8 mouse cellular contexts compared by ENCODE assay signal in the genomic region with DNA sequence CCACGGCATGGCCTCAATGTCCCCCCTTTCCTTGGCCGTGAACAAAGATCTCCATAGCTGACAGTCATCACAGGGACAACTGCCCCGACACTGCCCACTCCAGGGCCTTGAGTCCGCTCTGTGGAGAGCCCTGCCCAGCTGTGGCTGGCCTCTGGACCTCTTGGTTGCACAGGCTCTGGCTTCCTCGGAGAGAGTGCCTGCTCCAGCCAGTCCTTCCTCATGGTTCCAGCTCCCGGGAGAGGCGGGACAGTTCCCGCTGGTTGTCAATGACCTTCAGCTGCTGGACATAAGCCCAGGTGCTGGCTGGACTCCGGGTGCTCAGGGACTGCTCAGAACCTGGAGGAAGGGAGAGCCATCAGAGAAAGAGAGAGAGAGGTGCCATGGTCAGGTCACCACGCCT. TPM values are rescaled to one million over a fixed set of nuclear protein-coding genes. Genes with fewer than 3 reads are reported as not detected.
DNase-seq lines count a peak whose midpoint lies in the region; ATAC-seq and TF ChIP-seq lines count a peak whose summit lies in the region.

No protein-coding gene starts in this region.

- no peaks in the 10 kb centered on the region for H3K27me3 ChIP-seq in kidney, embryonic 14.5 days (ENCODE audit: control insufficient read depth, insufficient read depth, low read length)
- no peaks in the 10 kb centered on the region for H3K27me3 ChIP-seq in MEL (ENCODE audit: control insufficient read depth in 1 of 2, insufficient read depth in 2 of 2, low read length in 2 of 2)
- H3K27me3 ChIP-seq in intestine, embryonic 16.5 days (replicated peaks; ENCODE audit: control insufficient read depth, insufficient read depth, low read length): no peaks in the 10 kb centered on the region
- no peaks in the 10 kb centered on the region for H3K27me3 ChIP-seq in testis, adult 2 months (ENCODE audit: control insufficient read depth, insufficient read depth, low read length)
- H3K27me3 ChIP-seq in midbrain, embryonic 14.5 days (ENCODE audit: control insufficient read depth, insufficient read depth, low read length): no peaks in the 10 kb centered on the region

- no peak overlapping the region for H3K9ac ChIP-seq in kidney, embryonic 14.5 days (ENCODE audit: low read depth, low read length)
- peak overlapping the region; percentile 71 for H3K9ac ChIP-seq in MEL (ENCODE audit: control insufficient read depth, low read depth, low read length, poor library complexity, severe bottlenecking)
- no peak overlapping the region for H3K9ac ChIP-seq in intestine, embryonic 16.5 days (ENCODE audit: low read depth, low read length)
- H3K9ac ChIP-seq in midbrain, embryonic 14.5 days (replicated peaks; ENCODE audit: low read length): no peak overlapping the region

- peak; percentile 91 for DNase-seq in kidney, adult 11 months
- no peak for DNase-seq in MEL (ENCODE audit: low read depth, low spot score)
- peak; percentile 69 to 77 for DNase-seq in gastrocnemius, adult 8-10 months (ENCODE audit: low spot score in 2 of 2)
- DNase-seq in midbrain, embryonic 14.5 days: no peak
- no peak for DNase-seq in right cerebral cortex, adult 2 months (ENCODE audit: low spot score in 2 of 2)

- no peak for TF ChIP-seq RAD21 in MEL (IDR thresholded peaks at IDR 0.05; ENCODE audit: low read depth, low read length)

- no peak overlapping the region for H3K27ac ChIP-seq in kidney, embryonic 14.5 days (ENCODE audit: low read depth, low read length)
- H3K27ac ChIP-seq in MEL (ENCODE audit: control insufficient read depth, low read depth, low read length): peak overlapping the region; percentile 82
- H3K27ac ChIP-seq in intestine, embryonic 16.5 days (ENCODE audit: low read length): peak overlapping the region; percentile 45
- peak overlapping the region; percentile 56 for H3K27ac ChIP-seq in testis, adult 2 months (ENCODE audit: control insufficient read depth, insufficient read depth, low read depth, low read length)
- no peak overlapping the region for H3K27ac ChIP-seq in midbrain, embryonic 14.5 days (replicated peaks; ENCODE audit: low read depth, low read length)

- peaks cover 15% of the 10 kb centered on the region; the same call in 1 of the 2 replicates for H3K36me3 ChIP-seq in kidney, embryonic 14.5 days (ENCODE audit: control insufficient read depth, insufficient read depth, low read length)
- peaks cover 0 to 34% of the 10 kb centered on the region in 2 experiments; a peak in 2 of 4 replicates for H3K36me3 ChIP-seq in MEL (ENCODE audit: control insufficient read depth in 1 of 2, insufficient read depth in 2 of 2, low read length in 2 of 2)
- no peaks in the 10 kb centered on the region for H3K36me3 ChIP-seq in intestine, embryonic 16.5 days (ENCODE audit: control insufficient read depth, insufficient read depth, low read length)
- no peaks in the 10 kb centered on the region for H3K36me3 ChIP-seq in testis, adult 2 months (ENCODE audit: control insufficient read depth, insufficient read depth, low read length)
- H3K36me3 ChIP-seq in midbrain, embryonic 14.5 days (ENCODE audit: control insufficient read depth, insufficient read depth, low read length): no peaks in the 10 kb centered on the region

- no peak overlapping the region for H3K4me3 ChIP-seq in kidney, embryonic 14.5 days (ENCODE audit: low read length)
- H3K4me3 ChIP-seq in MEL (ENCODE audit: control insufficient read depth in 1 of 2, insufficient read depth in 1 of 2, low read depth in 2 of 2, low read length in 2 of 2): peak overlapping the region; percentile 21 to 46
- no peak overlapping the region for H3K4me3 ChIP-seq in intestine, embryonic 16.5 days (ENCODE audit: low read length)
- H3K4me3 ChIP-seq in testis, adult 2 months (ENCODE audit: control insufficient read depth, low read depth, low read length): no peak overlapping the region
- no peak overlapping the region for H3K4me3 ChIP-seq in midbrain, embryonic 14.5 days (replicated peaks; ENCODE audit: low read depth, low read length)

- no peak for ATAC-seq in kidney, embryonic 14.5 days (ENCODE audit: low FRiP score, low TSS enrichment)
- ATAC-seq in intestine, embryonic 16.5 days: no peak
- ATAC-seq in midbrain, embryonic 14.5 days (ENCODE audit: low FRiP score, low TSS enrichment): no peak

- TF ChIP-seq POLR2A in MEL (IDR thresholded peaks at IDR 0.05; ENCODE audit: control insufficient read depth in 1 of 2, insufficient read depth in 1 of 2, low read depth in 1 of 2, low read length in 2 of 2, poor library complexity in 1 of 2): peak; percentile 29 to 50; a peak in 2 of 4 replicates
- no peak; the same call in 1 of the 2 replicates for TF ChIP-seq POLR2A in testis, adult 2 months (IDR thresholded peaks at IDR 0.05; ENCODE audit: control insufficient read depth, low read depth, low read length)

- 0 out of 2 replicates have a peak, but pooled peaks cover 5% of the 10 kb centered on the region for H3K4me1 ChIP-seq in kidney, embryonic 14.5 days (ENCODE audit: control insufficient read depth, insufficient read depth, low read length)
- peaks cover 9 to 56% of the 10 kb centered on the region in 2 experiments for H3K4me1 ChIP-seq in MEL (ENCODE audit: control insufficient read depth in 1 of 2, insufficient read depth in 2 of 2, low read length in 2 of 2)
- peaks cover 5% of the 10 kb centered on the region; the same call in 1 of the 2 replicates for H3K4me1 ChIP-seq in intestine, embryonic 16.5 days (ENCODE audit: control insufficient read depth, insufficient read depth, low read length)
- H3K4me1 ChIP-seq in testis, adult 2 months (ENCODE audit: control insufficient read depth, insufficient read depth, low read length): peaks cover 11% of the 10 kb centered on the region
- peaks cover 14% of the 10 kb centered on the region for H3K4me1 ChIP-seq in midbrain, embryonic 14.5 days (ENCODE audit: control insufficient read depth, insufficient read depth, low read length)

- H3K79me2 ChIP-seq in MEL (ENCODE audit: control insufficient read depth, insufficient read depth, low read length, poor library complexity): no peaks in the 10 kb centered on the region; the same call in 1 of the 2 replicates

- no peak overlapping the region for H3K4me2 ChIP-seq in kidney, embryonic 14.5 days (replicated peaks; ENCODE audit: low read depth, low read length)
- no peak overlapping the region for H3K4me2 ChIP-seq in intestine, embryonic 16.5 days (ENCODE audit: low read depth, low read length)
- no peak overlapping the region for H3K4me2 ChIP-seq in midbrain, embryonic 14.5 days (ENCODE audit: low read length)

- no peak for TF ChIP-seq CTCF in MEL (IDR thresholded peaks at IDR 0.05 in 2 of 3, conservative IDR thresholded peaks at IDR 0.05 in 1 of 3; ENCODE audit: control insufficient read depth in 1 of 3, insufficient read depth in 1 of 3, low read depth in 2 of 3, low read length in 3 of 3, poor library complexity in 1 of 3, severe bottlenecking in 1 of 3)
- no peak for TF ChIP-seq CTCF in testis, adult 2 months (IDR thresholded peaks at IDR 0.05; ENCODE audit: control insufficient read depth, insufficient read depth, insufficient replicate concordance, low read depth, low read length)

- 57% methylated on average over 10 of the region's 10 CpGs for WGBS in kidney, embryonic 14.5 days
- WGBS in intestine, embryonic 16.5 days: 63% methylated on average over 10 of the region's 10 CpGs
- 71% methylated on average over 10 of the region's 10 CpGs for WGBS in midbrain, embryonic 14.5 days

- no peak for TF ChIP-seq EP300 in MEL (IDR thresholded peaks at IDR 0.05; ENCODE audit: low read depth in 1 of 2, low read length in 2 of 2)

- no peaks in the 10 kb centered on the region for H3K9me3 ChIP-seq in kidney, embryonic 14.5 days (ENCODE audit: control insufficient read depth, low read length)
- no peaks in the 10 kb centered on the region for H3K9me3 ChIP-seq in MEL (replicated peaks; ENCODE audit: insufficient read depth, low read length)
- H3K9me3 ChIP-seq in intestine, embryonic 16.5 days (ENCODE audit: control insufficient read depth, low read length): no peaks in the 10 kb centered on the region
- H3K9me3 ChIP-seq in midbrain, embryonic 14.5 days (ENCODE audit: control insufficient read depth, low read length): no peaks in the 10 kb centered on the region

RNA-seq across cellular contexts. Expression of a gene that starts 14.2 kb away (rescaled TPM):
- polyA plus RNA-seq in kidney, embryonic 14.5 days (2014; fragmentation: Nextera tagmentation; extraction: Ambion mirVana): 0.20 and 0.34 TPM in 2 replicates
- total RNA-seq in MEL (2012; rRNA removed): 0.07 and 0.08 TPM in 2 replicates
- under 1 TPM in 1 of 2 experiments, not detected in 1; 0.10 TPM for polyA plus RNA-seq in MEL (2012; ENCODE audit: insufficient read depth in 1 of 2, insufficient read length in 2 of 2, low read depth in 1 of 2, low replicate concordance in 2 of 2, missing spikeins in 1 of 2)
- total RNA-seq in gastrocnemius, adult 8-10 months (2022): under 1 TPM; 0.19 to 0.49 (median 0.31) TPM
- polyA plus RNA-seq in intestine, embryonic 16.5 days (2015; fragmentation: Nextera tagmentation; extraction: Ambion mirVana): 0.09 and 0.22 TPM in 2 replicates
- 0.89 and 1.1 TPM in 2 replicates for polyA plus RNA-seq in testis, adult 2 months (2012; rRNA removed)
- polyA plus RNA-seq in midbrain, embryonic 14.5 days (2014; fragmentation: Nextera tagmentation; extraction: Ambion mirVana): 0.14 TPM in 1 of 2 replicates, not detected in the other

RNA-seq across cellular contexts. Expression of a gene that starts 22.4 kb away (rescaled TPM):
- polyA plus RNA-seq in kidney, embryonic 14.5 days (2014; fragmentation: Nextera tagmentation; extraction: Ambion mirVana): 11.9 and 15.7 TPM in 2 replicates
- total RNA-seq in MEL (2012; rRNA removed): 4.0 and 7.4 TPM in 2 replicates
- polyA plus RNA-seq in MEL (2012; ENCODE audit: insufficient read depth in 1 of 2, insufficient read length in 2 of 2, low read depth in 1 of 2, low replicate concordance in 2 of 2, missing spikeins in 1 of 2): 1 to 10 TPM in 1 of 2 experiments, not detected in 1; 6.6 TPM
- total RNA-seq in gastrocnemius, adult 8-10 months (2022): 1 to 10 TPM; 5.1 to 6.3 (median 5.5) TPM
- polyA plus RNA-seq in intestine, embryonic 16.5 days (2015; fragmentation: Nextera tagmentation; extraction: Ambion mirVana): 7.9 and 8.5 TPM in 2 replicates
- polyA plus RNA-seq in testis, adult 2 months (2012; rRNA removed): 16.1 and 16.3 TPM in 2 replicates
- polyA plus RNA-seq in midbrain, embryonic 14.5 days (2014; fragmentation: Nextera tagmentation; extraction: Ambion mirVana): 7.2 and 8.8 TPM in 2 replicates

RNA-seq across cellular contexts. Expression of a gene that starts 33.0 kb away (rescaled TPM):
- 34.4 and 36.1 TPM in 2 replicates for polyA plus RNA-seq in kidney, embryonic 14.5 days (2014; fragmentation: Nextera tagmentation; extraction: Ambion mirVana)
- 116 and 136 TPM in 2 replicates for total RNA-seq in MEL (2012; rRNA removed)
- polyA plus RNA-seq in MEL (2012; ENCODE audit: insufficient read depth in 1 of 2, insufficient read length in 2 of 2, low read depth in 1 of 2, low replicate concordance in 2 of 2, missing spikeins in 1 of 2): 100 to 1,000 TPM in 1 of 2 experiments, not detected in 1; 299 TPM
- 10 to 100 TPM; 40.0 to 52.7 (median 47.3) TPM for total RNA-seq in gastrocnemius, adult 8-10 months (2022)
- 25.4 and 26.9 TPM in 2 replicates for polyA plus RNA-seq in intestine, embryonic 16.5 days (2015; fragmentation: Nextera tagmentation; extraction: Ambion mirVana)
- 16.3 and 17.0 TPM in 2 replicates for polyA plus RNA-seq in testis, adult 2 months (2012; rRNA removed)
- polyA plus RNA-seq in midbrain, embryonic 14.5 days (2014; fragmentation: Nextera tagmentation; extraction: Ambion mirVana): 72.9 and 100 TPM in 2 replicates

RNA-seq across cellular contexts. Expression of a gene that starts 39.7 kb away (rescaled TPM):
- 37.2 and 47.2 TPM in 2 replicates for polyA plus RNA-seq in kidney, embryonic 14.5 days (2014; fragmentation: Nextera tagmentation; extraction: Ambion mirVana)
- 84.4 and 85.7 TPM in 2 replicates for total RNA-seq in MEL (2012; rRNA removed)
- polyA plus RNA-seq in MEL (2012; ENCODE audit: insufficient read depth in 1 of 2, insufficient read length in 2 of 2, low read depth in 1 of 2, low replicate concordance in 2 of 2, missing spikeins in 1 of 2): 10 to 100 TPM; 85.7 to 98.4 TPM
- 10 to 100 TPM; 12.5 to 13.9 (median 12.8) TPM for total RNA-seq in gastrocnemius, adult 8-10 months (2022)
- polyA plus RNA-seq in intestine, embryonic 16.5 days (2015; fragmentation: Nextera tagmentation; extraction: Ambion mirVana): 17.5 and 18.8 TPM in 2 replicates
- 3.7 and 3.9 TPM in 2 replicates for polyA plus RNA-seq in testis, adult 2 months (2012; rRNA removed)
- polyA plus RNA-seq in midbrain, embryonic 14.5 days (2014; fragmentation: Nextera tagmentation; extraction: Ambion mirVana): 45.5 and 50.3 TPM in 2 replicates

Comparison
In these comparisons a context has a peak if more than half of its experiments do, and no peak if none do; other contexts are left out.
1. DNase-seq: peak in kidney, adult 11 months (single experiment) and gastrocnemius, adult 8-10 months (2 of 2); none in MEL (single experiment), midbrain, embryonic 14.5 days (single experiment) and right cerebral cortex, adult 2 months (0 of 2).
2. H3K27ac ChIP-seq: peak in MEL (single experiment), intestine, embryonic 16.5 days (single experiment) and testis, adult 2 months (single experiment); none in kidney, embryonic 14.5 days (single experiment) and midbrain, embryonic 14.5 days (single experiment).
3. H3K4me3 ChIP-seq: peak in MEL (2 of 2); none in kidney, embryonic 14.5 days (single experiment), intestine, embryonic 16.5 days (single experiment), testis, adult 2 months (single experiment) and midbrain, embryonic 14.5 days (single experiment).